Mouse (Mus musculus) spleen, postnatal 36 days (tissue): ENCODE measurements around the gene Tspan11.

Experiments used
- DNase-seq, 2 experiments: peaks; one replicate each; pipeline ENCODE4 v3.0.0; 2022; ENCODE audit warnings: low spot score in 2 of 2, mixed read lengths in 1 of 2

Gene Tspan11

GRCm38 (mm10) chr6:127933841-127934240 is 46.5 kb downstream of the Tspan11 start:
- DNase-seq: no peak

- no peak for DNase-seq
Measured at GRCm38 (mm10) chr6:127935105-127935504, 47.7 kb downstream of the Tspan11 start.

GRCm38 (mm10) chr6:127942421-127942820 is 55.0 kb downstream of the Tspan11 start:
- no peak for DNase-seq

GRCm38 (mm10) chr6:127945725-127946124 is 58.3 kb downstream of the Tspan11 start:
- DNase-seq: no peak

- DNase-seq: no peak
Measured at GRCm38 (mm10) chr6:127948656-127949055, 61.3 kb downstream of the Tspan11 start.

- DNase-seq: no peak
Measured at GRCm38 (mm10) chr6:127949885-127950284, 62.5 kb downstream of the Tspan11 start.

GRCm38 (mm10) chr6:127953071-127953470 is 65.7 kb downstream of the Tspan11 start:
- DNase-seq: no peak

- no peak for DNase-seq
Measured at GRCm38 (mm10) chr6:127956172-127956571, 68.8 kb downstream of the Tspan11 start.

GRCm38 (mm10) chr6:127960203-127960602 is 72.8 kb downstream of the Tspan11 start:
- DNase-seq: no peak

- no peak for DNase-seq
Measured at GRCm38 (mm10) chr6:127965497-127965896, 78.1 kb downstream of the Tspan11 start.

- no peak for DNase-seq
Measured at GRCm38 (mm10) chr6:127969709-127970108, 82.3 kb downstream of the Tspan11 start.

GRCm38 (mm10) chr6:127970120-127970519 is 82.7 kb downstream of the Tspan11 start:
- peak; percentile 10 to 21 for DNase-seq

GRCm38 (mm10) chr6:127970848-127971247 is 83.5 kb downstream of the Tspan11 start:
- no peak for DNase-seq

- no peak for DNase-seq
Measured at GRCm38 (mm10) chr6:127971931-127972330, 84.5 kb downstream of the Tspan11 start.

GRCm38 (mm10) chr6:127973553-127973952 is 86.2 kb downstream of the Tspan11 start:
- DNase-seq: no peak

GRCm38 (mm10) chr6:127974000-127974399 is 86.6 kb downstream of the Tspan11 start:
- no peak for DNase-seq

GRCm38 (mm10) chr6:127976695-127977094 is 89.3 kb downstream of the Tspan11 start:
- no peak for DNase-seq

- no peak for DNase-seq
Measured at GRCm38 (mm10) chr6:127978941-127979340, 91.6 kb downstream of the Tspan11 start.

- no peak for DNase-seq
Measured at GRCm38 (mm10) chr6:127979831-127980230, 92.4 kb downstream of the Tspan11 start.

- DNase-seq: no peak
Measured at GRCm38 (mm10) chr6:127980381-127981045, 93.1 kb downstream of the Tspan11 start.

GRCm38 (mm10) chr6:127981176-127981575 is 93.8 kb downstream of the Tspan11 start:
- no peak for DNase-seq

GRCm38 (mm10) chr6:127986357-127986756 is 99.0 kb downstream of the Tspan11 start:
- peak in 1 of 2 experiments; percentile 22 for DNase-seq

- no peak for DNase-seq
Measured at GRCm38 (mm10) chr6:127987374-127987773, 100.0 kb downstream of the Tspan11 start.

- DNase-seq: no peak
Measured at GRCm38 (mm10) chr6:127988944-127989494, 101.6 kb downstream of the Tspan11 start.
